In genomic region chr10:37812405-37812851, GRCm38 (mm10) we compare ENCODE assay signal across 8 mouse cellular contexts.
DNase-seq lines count a peak whose midpoint lies in the region; ATAC-seq and TF ChIP-seq lines count a peak whose summit lies in the region.

No protein-coding gene starts in this region.

- no peak for TF ChIP-seq POLR2A in cerebellum, adult 2 months (IDR thresholded peaks at IDR 0.05; ENCODE audit: borderline replicate concordance, insufficient read depth, low read length)

- H3K36me3 ChIP-seq in forebrain, embryonic 13.5 days (ENCODE audit: poor library complexity, severe bottlenecking) = no peaks in the 10 kb centered on the region
- H3K36me3 ChIP-seq in forebrain, embryonic 11.5 days (ENCODE audit: control insufficient read depth, insufficient read depth, low read length) = no peaks in the 10 kb centered on the region
- H3K36me3 ChIP-seq in midbrain, embryonic 12.5 days = no peaks in the 10 kb centered on the region

- WGBS in forebrain, embryonic 13.5 days = 12% methylated on average over 3 of the region's 3 CpGs
- 50% methylated on average over 3 of the region's 3 CpGs for WGBS in forebrain, embryonic 11.5 days
- WGBS in cerebellum, adult 2 months = 5% methylated on average over 3 of the region's 3 CpGs
- 43% methylated on average over 3 of the region's 3 CpGs for WGBS in midbrain, embryonic 12.5 days

- H3K9ac ChIP-seq in forebrain, embryonic 13.5 days = no peak overlapping the region
- no peak overlapping the region for H3K9ac ChIP-seq in forebrain, embryonic 11.5 days (ENCODE audit: low read length)
- no peak overlapping the region for H3K9ac ChIP-seq in midbrain, embryonic 12.5 days (replicated peaks)

- peaks cover 19% of the 10 kb centered on the region for H3K4me1 ChIP-seq in forebrain, embryonic 13.5 days
- H3K4me1 ChIP-seq in forebrain, embryonic 11.5 days (replicated peaks; ENCODE audit: control insufficient read depth, insufficient read depth, low read length) = no peaks in the 10 kb centered on the region
- no peaks in the 10 kb centered on the region; the same call in 1 of the 2 replicates for H3K4me1 ChIP-seq in cerebellum, adult 2 months (ENCODE audit: control insufficient read depth, insufficient read depth, low read length)
- H3K4me1 ChIP-seq in midbrain, embryonic 12.5 days = peaks cover 14% of the 10 kb centered on the region

- no peak overlapping the region for H3K4me2 ChIP-seq in forebrain, embryonic 13.5 days
- H3K4me2 ChIP-seq in forebrain, embryonic 11.5 days (ENCODE audit: low read depth, low read length, severe bottlenecking) = no peak overlapping the region
- H3K4me2 ChIP-seq in midbrain, embryonic 12.5 days (replicated peaks) = no peak overlapping the region

- H3K9me3 ChIP-seq in forebrain, embryonic 13.5 days (replicated peaks) = no peaks in the 10 kb centered on the region
- no peaks in the 10 kb centered on the region for H3K9me3 ChIP-seq in forebrain, embryonic 11.5 days (ENCODE audit: control insufficient read depth, low read length)
- no peaks in the 10 kb centered on the region for H3K9me3 ChIP-seq in midbrain, embryonic 12.5 days

- H3K27me3 ChIP-seq in forebrain, embryonic 13.5 days = no peaks in the 10 kb centered on the region
- H3K27me3 ChIP-seq in forebrain, embryonic 11.5 days (ENCODE audit: control insufficient read depth, insufficient read depth, low read length) = no peaks in the 10 kb centered on the region
- no peaks in the 10 kb centered on the region for H3K27me3 ChIP-seq in cerebellum, adult 2 months (ENCODE audit: control insufficient read depth, insufficient read depth, low read length)
- no peaks in the 10 kb centered on the region for H3K27me3 ChIP-seq in midbrain, embryonic 12.5 days

- no peak for TF ChIP-seq CTCF in cerebellum, adult 2 months (IDR thresholded peaks at IDR 0.05; ENCODE audit: borderline replicate concordance, insufficient read depth, low read depth, low read length)

- intact Hi-C loops in heart, postnatal 10 days (cut with DNase I) = no loop called here

- peak overlapping the region; percentile 36; the same call in 1 of the 2 replicates for H3K27ac ChIP-seq in forebrain, embryonic 13.5 days
- no peak overlapping the region for H3K27ac ChIP-seq in forebrain, embryonic 11.5 days (ENCODE audit: low read depth, low read length)
- H3K27ac ChIP-seq in cerebellum, adult 2 months (ENCODE audit: insufficient read depth, low read length) = no peak overlapping the region
- H3K27ac ChIP-seq in midbrain, embryonic 12.5 days (replicated peaks) = peak overlapping the region; percentile 49; the same call in 1 of the 2 replicates

- DNase-seq in forebrain, embryonic 11.5 days (ENCODE audit: low spot score) = no peak
- DNase-seq in cerebellum, adult 2 months = peak; percentile 32 to 67
- DNase-seq in heart, postnatal 10 days = peak; percentile 67 to 71
- peak; percentile 59 for DNase-seq in layer of hippocampus, adult 9-10 months (ENCODE audit: low spot score)
- no peak for DNase-seq in spleen, postnatal 4 days (ENCODE audit: low spot score in 2 of 2)

- peak; percentile 88 for ATAC-seq in forebrain, embryonic 13.5 days
- no peak for ATAC-seq in forebrain, embryonic 11.5 days (replicated peaks; ENCODE audit: low FRiP score)
- peak; percentile 83 for ATAC-seq in midbrain, embryonic 12.5 days (ENCODE audit: low FRiP score, low read depth)
- ATAC-seq in monocyte, adult 5-6 weeks (replicated peaks; ENCODE audit: insufficient number of reproducible peaks, low FRiP score, low TSS enrichment, poor library complexity, severe bottlenecking) = no peak

- H3K4me3 ChIP-seq in forebrain, embryonic 13.5 days = no peak overlapping the region
- H3K4me3 ChIP-seq in forebrain, embryonic 11.5 days (ENCODE audit: low read depth, low read length) = no peak overlapping the region
- no peak overlapping the region for H3K4me3 ChIP-seq in cerebellum, adult 2 months (replicated peaks; ENCODE audit: insufficient read depth, low read depth, low read length)
- H3K4me3 ChIP-seq in midbrain, embryonic 12.5 days = no peak overlapping the region

Comparison
In these comparisons a context has a peak if more than half of its experiments do, and no peak if none do; other contexts are left out.
1. ATAC-seq: peak in forebrain, embryonic 13.5 days (single experiment) and midbrain, embryonic 12.5 days (single experiment); none in forebrain, embryonic 11.5 days (single experiment) and monocyte, adult 5-6 weeks (single experiment).
2. H3K27ac ChIP-seq: peak in forebrain, embryonic 13.5 days (single experiment) and midbrain, embryonic 12.5 days (single experiment); none in forebrain, embryonic 11.5 days (single experiment) and cerebellum, adult 2 months (single experiment).
3. DNase-seq: peak in cerebellum, adult 2 months (2 of 2), heart, postnatal 10 days (2 of 2) and layer of hippocampus, adult 9-10 months (single experiment); none in forebrain, embryonic 11.5 days (single experiment) and spleen, postnatal 4 days (0 of 2).